11 mouse cellular contexts compared by ENCODE assay signal in genomic region chr1:89849861-89850230, GRCm38 (mm10).
DNase-seq lines count a peak whose midpoint lies in the region; ATAC-seq and TF ChIP-seq lines count a peak whose summit lies in the region.
"Had no signal": no experiment of that assay in that cellular context is flagged by ENCODE, and none has a peak within 500 bp of the region (broad histone marks: within the 10 kb centered on the region; RNA-seq: fewer than 3 reads in every experiment).

No protein-coding gene starts in this region.

- no peak for TF ChIP-seq CTCF in cerebellum, adult 2 months (IDR thresholded peaks at IDR 0.05; ENCODE audit: borderline replicate concordance, insufficient read depth, low read depth, low read length)

- no peaks in the 10 kb centered on the region for H3K9me3 ChIP-seq in neural tube, embryonic 13.5 days
- H3K9me3 ChIP-seq: liver, embryonic 15.5 days had no signal

- H3K4me3 ChIP-seq in cerebellum, adult 2 months (replicated peaks; ENCODE audit: insufficient read depth, low read depth, low read length) = no peak overlapping the region
- no peak overlapping the region for H3K4me3 ChIP-seq in neural tube, embryonic 13.5 days
- H3K4me3 ChIP-seq: heart, adult 2 months; liver, embryonic 15.5 days had no signal

- no peak for TF ChIP-seq POLR2A in cerebellum, adult 2 months (IDR thresholded peaks at IDR 0.05; ENCODE audit: borderline replicate concordance, insufficient read depth, low read length)

- no peak overlapping the region for H3K4me2 ChIP-seq in neural tube, embryonic 13.5 days
- H3K4me2 ChIP-seq: liver, embryonic 15.5 days had no signal

- intact Hi-C loops in left cerebral cortex, postnatal 25 days (cut with DNase I) = no loop called here
- intact Hi-C loops in heart, postnatal 36 days (cut with DNase I) = no loop called here

- H3K36me3 ChIP-seq in neural tube, embryonic 13.5 days = peaks cover 6% of the 10 kb centered on the region
- H3K36me3 ChIP-seq: liver, embryonic 15.5 days had no signal

- ATAC-seq in neural tube, embryonic 13.5 days (ENCODE audit: low read depth) = no peak

- H3K27me3 ChIP-seq in cerebellum, adult 2 months (ENCODE audit: control insufficient read depth, insufficient read depth, low read length) = no peaks in the 10 kb centered on the region
- peaks cover 11% of the 10 kb centered on the region for H3K27me3 ChIP-seq in neural tube, embryonic 13.5 days
- H3K27me3 ChIP-seq: liver, embryonic 15.5 days had no signal

- H3K27ac ChIP-seq in cerebellum, adult 2 months (ENCODE audit: insufficient read depth, low read length) = no peak overlapping the region
- H3K27ac ChIP-seq in neural tube, embryonic 13.5 days (replicated peaks) = peak overlapping the region; percentile 54
- H3K27ac ChIP-seq: heart, adult 2 months; liver, embryonic 15.5 days had no signal

- 32% methylated on average over 7 of the region's 7 CpGs for WGBS in cerebellum, adult 2 months
- WGBS in neural tube, embryonic 13.5 days = 61% methylated on average over 7 of the region's 7 CpGs

- H3K4me1 ChIP-seq in cerebellum, adult 2 months (ENCODE audit: control insufficient read depth, insufficient read depth, low read length) = 0 out of 2 replicates have a peak, but pooled peaks cover 4% of the 10 kb centered on the region
- H3K4me1 ChIP-seq in neural tube, embryonic 13.5 days (replicated peaks) = peaks cover 56% of the 10 kb centered on the region
- H3K4me1 ChIP-seq: liver, embryonic 15.5 days had no signal

- no peak overlapping the region for H3K9ac ChIP-seq in neural tube, embryonic 13.5 days
- H3K9ac ChIP-seq: liver, embryonic 15.5 days had no signal

- DNase-seq in cerebellum, adult 2 months = peak; percentile 30 to 33
- no peak for DNase-seq in cerebellum, adult 11-12 months
- DNase-seq in neural tube, embryonic 10.5 days (ENCODE audit: extremely low spot score, low spot score) = no peak
- peak; percentile 51 to 69 for DNase-seq in left cerebral cortex, postnatal 25 days (ENCODE audit: low spot score in 2 of 2)
- peak; percentile 49 for DNase-seq in telencephalon, adult 2 months (ENCODE audit: low read depth, low spot score)
- DNase-seq in heart, postnatal 36 days = no peak
- no peak for DNase-seq in heart, adult 18-20 months
- DNase-seq: heart, adult 2 months; kidney, adult 18-20 months had no signal

Comparison
In these comparisons a context has a peak if more than half of its experiments do, and no peak if none do; other contexts are left out.
1. DNase-seq: peak in cerebellum, adult 2 months (2 of 2), left cerebral cortex, postnatal 25 days (2 of 2) and telencephalon, adult 2 months (single experiment); none in cerebellum, adult 11-12 months (single experiment), neural tube, embryonic 10.5 days (single experiment), heart, postnatal 36 days (0 of 2) and heart, adult 18-20 months (0 of 2).